Mouse (Mus musculus) kidney, embryonic 14.5 days (tissue): Measurements from ENCODE around the gene Pla1a. TPM values are rescaled to one million over a fixed set of nuclear protein-coding genes. Genes with fewer than 3 reads are reported as not detected.

Source experiments
- ATAC-seq: fragments of 200-750 bp; cut with Nextera tagmentation; 2 replicates; pipeline ENCODE4 v1.8.0; 2017; ENCODE audit warnings: moderate number of reproducible peaks, mild to moderate bottlenecking, moderate TSS enrichment, moderate library complexity; ENCODE audit not compliant: low FRiP score, low TSS enrichment
- H3K27ac ChIP-seq: fragments of 300-500 bp; sonication (generic); 2 replicates; pipeline ENCODE4 v1.5.1; 2014; ENCODE audit warnings: low read depth, mild to moderate bottlenecking, low read length, moderate library complexity, mixed read lengths
- H3K27me3 ChIP-seq: fragments of 300-500 bp; sonication (generic); 2 replicates; pipeline ENCODE4 v1.6.1; 2014; ENCODE audit warnings: mild to moderate bottlenecking, low read length; ENCODE audit not compliant: control insufficient read depth, insufficient read depth
- H3K36me3 ChIP-seq: fragments of 300-500 bp; sonication (generic); 2 replicates; pipeline ENCODE4 v1.6.1; 2014; ENCODE audit warnings: low read length, mixed read lengths; ENCODE audit not compliant: control insufficient read depth, insufficient read depth
- H3K4me1 ChIP-seq: fragments of 300-500 bp; sonication (generic); 2 replicates; pipeline ENCODE4 v1.6.1; 2014; ENCODE audit warnings: low read length, mixed read lengths; ENCODE audit not compliant: control insufficient read depth, insufficient read depth
- H3K4me2 ChIP-seq: fragments of 300-500 bp; sonication (generic); replicated peaks from 2 replicates; pipeline ENCODE4 v1.6.1; 2014; ENCODE audit warnings: low read depth, mild to moderate bottlenecking, low read length
- H3K4me3 ChIP-seq: fragments of 300-500 bp; sonication (generic); 2 replicates; pipeline ENCODE4 v1.5.1; 2014; ENCODE audit warnings: mild to moderate bottlenecking, low read length
- H3K9ac ChIP-seq: fragments of 300-500 bp; sonication (generic); 2 replicates; pipeline ENCODE4 v1.6.1; 2014; ENCODE audit warnings: low read depth, mild to moderate bottlenecking, low read length, moderate library complexity
- H3K9me3 ChIP-seq: fragments of 300-500 bp; sonication (generic); 2 replicates; pipeline ENCODE4 v1.6.1; 2016; ENCODE audit warnings: low read length; ENCODE audit not compliant: control insufficient read depth
- WGBS: fragments of 180-500 bp; shearing (Covaris S2); extraction: QIAGEN DNeasy Blood & Tissue Kit; methylation state at CpG from one replicate; pipeline ENCODE4 v1.1.7; 2014; 5-methylcytosine and 5-hydroxymethylcytosine counted together
- polyA plus RNA-seq: library from polyadenylated mRNA; unstranded; fragments of >200 nt; fragmentation: Nextera tagmentation; extraction: Ambion mirVana; gene quantifications from 2 replicates; pipeline ENCODE4 v1.2.1, GENCODE M21; 2014

Pla1a gene
- polyA plus RNA-seq, 1 experiment from 2014 or later = 0.79 TPM

DNA sequence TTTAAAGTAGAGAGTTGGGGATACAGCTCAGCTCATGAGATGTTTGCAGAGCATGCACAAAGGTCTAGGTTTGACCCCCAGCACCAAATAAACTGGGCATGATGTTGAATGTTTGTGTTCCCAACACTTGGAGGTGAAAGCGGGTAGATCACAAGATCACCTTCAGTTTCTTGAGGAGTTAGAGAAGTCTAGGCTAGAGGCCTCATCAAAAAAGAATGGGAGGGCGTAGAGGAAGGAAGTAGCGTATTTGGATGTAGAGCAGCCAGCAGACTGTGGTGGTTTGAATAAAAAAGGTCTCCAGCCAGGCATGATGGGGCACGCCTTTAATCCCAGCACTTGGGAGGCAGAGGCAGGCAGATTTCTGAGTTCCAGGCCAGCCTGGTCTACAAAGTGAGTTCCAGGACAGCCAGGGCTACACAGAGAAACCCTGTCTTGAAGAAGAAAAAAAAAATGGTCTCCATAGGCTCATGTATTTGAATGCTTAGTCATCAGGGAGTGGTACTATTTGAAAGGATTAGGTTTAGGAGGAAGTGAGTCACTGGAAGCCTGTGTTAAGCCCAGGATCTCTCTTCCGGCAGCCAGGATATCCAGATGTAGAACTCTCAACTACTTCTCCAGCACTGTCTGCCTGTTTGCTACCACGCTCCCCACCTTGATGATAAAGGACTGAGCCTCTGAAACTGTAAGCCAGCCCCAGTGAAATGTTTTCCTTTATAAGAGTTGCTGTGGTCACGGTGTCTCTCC is 10.9 kb upstream of the Pla1a start:
- Histone ChIP-seq H3K4me2 (no peak overlapping the region), H3K9me3 (no peaks in the 10 kb centered on the region), H3K4me1 (no peaks in the 10 kb centered on the region), H3K36me3 (peaks cover 46% of the 10 kb centered on the region), H3K9ac (no peak overlapping the region), H3K27me3 (no peaks in the 10 kb centered on the region), H3K27ac (no peak overlapping the region), H3K4me3 (no peak overlapping the region)
- ATAC-seq = no peak
- WGBS = 97% methylated on average over 7 of the region's 7 CpGs

DNA sequence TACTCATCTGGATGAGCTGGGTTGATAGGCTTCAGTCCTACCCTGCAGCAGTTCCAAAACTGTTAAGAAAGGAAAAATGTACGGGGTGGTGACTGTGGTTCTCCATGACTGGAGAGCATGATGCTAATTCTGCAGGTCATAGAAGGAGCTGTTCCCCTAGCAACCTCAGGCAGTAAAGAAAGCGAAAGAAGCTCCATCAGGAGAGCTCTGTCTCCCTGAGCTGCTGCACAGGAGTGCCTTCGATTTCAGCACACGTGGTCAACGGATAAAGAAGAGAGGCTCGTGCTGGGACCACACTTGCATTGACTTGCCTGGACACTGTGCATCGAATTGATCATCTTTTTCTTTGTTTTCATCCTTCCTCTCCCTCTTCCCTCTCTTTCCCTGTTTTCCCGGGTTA is 9.3 kb upstream of the Pla1a start:
- no peak overlapping the region for H3K4me2 ChIP-seq
- peaks cover 35% of the 10 kb centered on the region for H3K36me3 ChIP-seq
- H3K27me3 ChIP-seq = no peaks in the 10 kb centered on the region
- H3K9ac ChIP-seq = no peak overlapping the region
- H3K4me3 ChIP-seq = no peak overlapping the region
- no peaks in the 10 kb centered on the region for H3K9me3 ChIP-seq
- 80% methylated on average over 8 of the region's 8 CpGs for WGBS
- H3K27ac ChIP-seq = no peak overlapping the region
- H3K4me1 ChIP-seq = no peaks in the 10 kb centered on the region
- no peak for ATAC-seq

DNA sequence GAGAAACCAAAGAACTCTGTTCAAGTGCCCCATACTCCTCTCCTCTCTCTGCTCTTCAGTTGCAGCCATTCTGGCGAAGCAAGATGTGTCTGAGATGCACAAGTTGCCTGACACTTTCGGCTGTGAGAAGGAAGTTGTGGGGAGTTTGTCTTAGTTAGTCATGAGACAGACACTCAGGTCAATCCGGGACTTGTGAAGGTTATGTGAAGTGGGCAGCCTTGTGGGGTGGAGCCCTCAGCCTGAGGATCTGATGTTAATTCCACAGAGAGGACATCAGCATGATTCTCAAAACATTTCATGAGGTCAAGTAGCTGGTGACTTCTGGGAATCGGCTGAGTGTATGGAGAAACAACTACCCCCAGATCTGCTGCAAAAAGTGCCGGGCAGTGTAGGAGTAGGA is 8.7 kb upstream of the Pla1a start:
- H3K4me2 ChIP-seq = no peak overlapping the region
- no peak for ATAC-seq
- no peak overlapping the region for H3K9ac ChIP-seq
- H3K4me1 ChIP-seq = no peaks in the 10 kb centered on the region
- H3K36me3 ChIP-seq = peaks cover 28% of the 10 kb centered on the region
- H3K27ac ChIP-seq = no peak overlapping the region
- no peak overlapping the region for H3K4me3 ChIP-seq
- no peaks in the 10 kb centered on the region for H3K9me3 ChIP-seq
- 90% methylated on average over 5 of the region's 5 CpGs for WGBS
- no peaks in the 10 kb centered on the region for H3K27me3 ChIP-seq

DNA sequence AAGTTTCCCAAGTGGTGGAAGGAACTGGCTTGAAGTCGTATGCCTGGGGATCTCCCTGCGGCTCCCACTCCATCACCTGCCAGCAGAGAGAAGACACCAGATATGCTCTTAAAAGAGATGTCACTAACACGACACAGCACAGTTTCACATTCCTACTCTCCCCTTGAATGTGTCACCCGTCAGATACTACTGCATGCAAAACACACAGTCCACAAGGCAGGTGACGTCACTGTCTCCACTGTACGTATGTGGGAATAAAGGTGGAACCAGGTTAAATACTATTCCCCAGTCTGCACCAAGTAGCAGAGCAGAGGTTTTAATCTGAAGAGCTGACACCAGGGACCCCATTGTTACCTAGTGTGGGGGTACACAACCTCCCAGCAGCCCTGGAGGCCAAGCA is 7.5 kb upstream of the Pla1a start:
- no peaks in the 10 kb centered on the region for H3K27me3 ChIP-seq
- no peak for ATAC-seq
- H3K4me3 ChIP-seq = no peak overlapping the region
- H3K36me3 ChIP-seq = peaks cover 16% of the 10 kb centered on the region
- WGBS = 68% methylated on average over 6 of the region's 6 CpGs
- H3K4me2 ChIP-seq = no peak overlapping the region
- H3K27ac ChIP-seq = no peak overlapping the region
- H3K9me3 ChIP-seq = no peaks in the 10 kb centered on the region
- no peaks in the 10 kb centered on the region for H3K4me1 ChIP-seq
- H3K9ac ChIP-seq = no peak overlapping the region

DNA sequence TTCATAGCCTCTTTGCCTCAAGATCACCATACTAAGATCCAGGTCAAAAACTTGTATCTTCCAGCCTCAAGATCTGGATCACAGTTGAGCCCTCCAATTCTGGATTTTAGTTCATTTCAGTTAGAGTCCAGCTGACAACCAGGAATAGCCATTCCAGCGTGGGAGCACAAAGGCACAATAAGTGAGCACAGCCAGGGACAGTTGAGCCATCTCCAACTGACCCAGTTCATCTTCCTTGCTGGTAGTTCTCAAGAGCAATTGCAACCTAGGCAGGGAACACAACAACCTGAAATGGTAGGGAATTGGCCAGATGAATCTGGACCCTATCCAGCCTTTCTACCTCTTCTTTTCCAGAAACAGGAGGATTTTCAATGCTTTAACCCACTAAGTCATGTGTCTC is 6.2 kb upstream of the Pla1a start:
- H3K27ac ChIP-seq = no peak overlapping the region
- peaks cover 5% of the 10 kb centered on the region for H3K36me3 ChIP-seq
- ATAC-seq = no peak
- H3K4me2 ChIP-seq = no peak overlapping the region
- no peaks in the 10 kb centered on the region for H3K9me3 ChIP-seq
- no peaks in the 10 kb centered on the region for H3K27me3 ChIP-seq
- no peaks in the 10 kb centered on the region for H3K4me1 ChIP-seq
- 77% methylated on average over 1 of the region's 1 CpGs for WGBS
- no peak overlapping the region for H3K4me3 ChIP-seq
- H3K9ac ChIP-seq = no peak overlapping the region

DNA sequence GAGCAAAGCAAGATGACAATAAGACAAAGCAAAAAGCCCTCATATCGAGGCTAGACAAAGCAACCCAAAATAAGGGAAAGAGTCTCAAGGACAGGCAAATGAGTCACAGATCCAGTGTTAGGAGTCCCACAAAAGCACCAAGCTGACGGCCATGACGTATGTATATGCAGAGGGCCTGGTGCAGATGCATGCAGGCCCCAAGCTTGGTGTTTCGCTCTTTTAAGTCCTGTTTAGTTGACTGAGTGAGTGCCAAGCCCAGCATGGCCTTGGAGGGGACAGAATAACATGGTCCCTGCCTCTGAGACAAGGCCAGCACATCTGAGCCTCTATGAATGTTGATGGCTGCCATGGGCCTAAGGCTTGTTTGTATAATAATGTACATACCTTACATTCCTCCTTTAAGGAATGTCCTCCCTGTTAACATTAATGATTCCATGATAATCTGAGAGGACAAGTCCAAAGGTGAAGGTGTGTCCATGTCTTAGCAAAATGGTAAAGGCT is 1.4 kb upstream of the Pla1a start:
- WGBS = 86% methylated on average over 4 of the region's 4 CpGs
- ATAC-seq = no peak

DNA sequence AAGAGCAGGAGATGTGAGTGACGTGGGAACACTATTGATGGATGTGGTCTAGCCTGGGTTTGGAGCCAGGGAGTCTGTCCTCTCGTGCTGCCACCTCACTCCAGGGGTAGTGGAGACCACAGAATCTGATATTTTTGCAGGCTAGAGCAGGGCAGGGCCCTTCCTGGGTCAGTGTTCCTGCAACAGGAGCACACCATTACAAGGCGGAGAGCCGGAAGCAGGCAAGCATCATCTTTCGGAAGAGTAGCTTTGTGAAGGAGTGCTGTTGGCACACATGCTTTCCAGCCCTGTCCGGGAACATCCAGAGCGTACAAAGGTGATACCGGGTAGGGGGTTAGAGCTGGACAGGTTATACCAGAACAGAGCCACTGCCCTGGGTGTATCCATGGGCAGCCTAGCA is 569 bp upstream of the Pla1a start:
- Histone ChIP-seq H3K36me3 (no peaks in the 10 kb centered on the region), H3K9ac (no peak overlapping the region), H3K4me3 (no peak overlapping the region), H3K4me1 (no peaks in the 10 kb centered on the region), H3K27me3 (no peaks in the 10 kb centered on the region), H3K27ac (no peak overlapping the region), H3K4me2 (no peak overlapping the region), H3K9me3 (no peaks in the 10 kb centered on the region)
- WGBS = 77% methylated on average over 8 of the region's 8 CpGs
- no peak for ATAC-seq

More for the DNA sequence above, 1.4 kb upstream of the Pla1a start:
- no peak overlapping the region for H3K4me2 ChIP-seq
- H3K27me3 ChIP-seq = no peaks in the 10 kb centered on the region
- no peak overlapping the region for H3K27ac ChIP-seq
- no peaks in the 10 kb centered on the region for H3K4me1 ChIP-seq
- H3K9ac ChIP-seq = no peak overlapping the region
- H3K4me3 ChIP-seq = no peak overlapping the region
- H3K9me3 ChIP-seq = no peaks in the 10 kb centered on the region
- H3K36me3 ChIP-seq = no peaks in the 10 kb centered on the region

DNA sequence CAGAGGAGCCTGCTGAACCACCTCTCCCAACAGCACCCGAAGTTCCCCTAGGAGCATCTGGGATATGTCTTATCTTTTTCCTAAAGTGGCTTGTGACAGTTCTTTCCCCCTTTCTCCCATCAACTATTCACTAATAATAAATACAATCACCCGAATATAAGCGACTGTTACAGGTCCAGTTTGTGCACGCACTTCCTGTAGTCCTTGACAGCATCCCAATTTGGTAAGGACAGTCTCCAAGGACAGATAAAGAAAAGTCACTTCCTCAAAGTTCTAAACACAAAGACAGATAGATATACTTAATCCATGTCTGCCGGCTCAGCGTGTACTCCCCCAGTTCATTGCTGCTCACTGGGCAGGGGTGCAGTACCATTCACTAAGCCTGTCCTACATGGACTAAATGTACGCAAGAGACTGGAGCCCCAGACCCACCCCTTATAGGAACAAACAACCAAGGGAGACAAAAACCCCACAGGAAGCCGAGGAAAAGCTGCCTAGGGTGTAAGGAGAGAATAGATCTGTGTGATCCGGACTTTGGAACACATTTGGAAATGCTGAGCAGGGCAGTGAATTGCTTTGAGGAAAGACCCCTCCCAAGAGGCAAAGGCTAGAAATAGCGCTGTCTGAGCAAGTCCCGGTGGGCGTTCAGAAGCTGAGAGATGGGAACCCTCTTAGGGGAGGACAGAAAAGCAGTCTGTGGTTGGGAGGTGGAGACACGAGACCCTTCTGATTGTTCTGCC is 1.3 kb downstream of the Pla1a start:
- ATAC-seq = no peak
- H3K4me1 ChIP-seq = no peaks in the 10 kb centered on the region
- no peak overlapping the region for H3K9ac ChIP-seq
- no peak overlapping the region for H3K27ac ChIP-seq
- H3K36me3 ChIP-seq = no peaks in the 10 kb centered on the region
- WGBS = 68% methylated on average over 13 of the region's 13 CpGs
- no peak overlapping the region for H3K4me2 ChIP-seq
- no peak overlapping the region for H3K4me3 ChIP-seq
- H3K9me3 ChIP-seq = no peaks in the 10 kb centered on the region
- no peaks in the 10 kb centered on the region for H3K27me3 ChIP-seq

DNA sequence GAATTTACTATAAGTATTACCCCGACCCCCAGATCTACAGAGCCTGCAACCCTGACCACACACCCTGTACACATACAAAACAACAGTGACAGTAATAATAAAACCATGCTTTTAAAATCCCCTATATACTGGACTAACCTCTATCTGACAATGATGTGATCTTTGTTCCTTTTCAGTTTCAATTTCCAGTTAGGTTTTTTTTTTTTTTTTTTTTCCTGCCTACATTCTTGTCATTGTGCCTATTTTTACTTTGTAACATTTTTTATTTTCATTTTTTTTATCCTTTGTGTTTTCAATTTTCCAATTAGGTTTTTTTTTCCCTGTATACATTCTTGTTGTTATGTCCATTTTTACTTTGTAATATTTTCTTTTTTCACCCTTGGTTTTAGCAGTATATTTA is 7.1 kb downstream of the Pla1a start:
- H3K4me3 ChIP-seq = no peak overlapping the region
- H3K4me2 ChIP-seq = no peak overlapping the region
- H3K36me3 ChIP-seq = no peaks in the 10 kb centered on the region
- H3K27me3 ChIP-seq = no peaks in the 10 kb centered on the region
- no peaks in the 10 kb centered on the region for H3K4me1 ChIP-seq
- H3K27ac ChIP-seq = no peak overlapping the region
- H3K9me3 ChIP-seq = no peaks in the 10 kb centered on the region
- H3K9ac ChIP-seq = no peak overlapping the region
- no peak for ATAC-seq
- 84% methylated on average over 1 of the region's 1 CpGs for WGBS
